Mouse (Mus musculus): Measurements from ENCODE around the gene Fam213a.

The Fam213a gene

DNA sequence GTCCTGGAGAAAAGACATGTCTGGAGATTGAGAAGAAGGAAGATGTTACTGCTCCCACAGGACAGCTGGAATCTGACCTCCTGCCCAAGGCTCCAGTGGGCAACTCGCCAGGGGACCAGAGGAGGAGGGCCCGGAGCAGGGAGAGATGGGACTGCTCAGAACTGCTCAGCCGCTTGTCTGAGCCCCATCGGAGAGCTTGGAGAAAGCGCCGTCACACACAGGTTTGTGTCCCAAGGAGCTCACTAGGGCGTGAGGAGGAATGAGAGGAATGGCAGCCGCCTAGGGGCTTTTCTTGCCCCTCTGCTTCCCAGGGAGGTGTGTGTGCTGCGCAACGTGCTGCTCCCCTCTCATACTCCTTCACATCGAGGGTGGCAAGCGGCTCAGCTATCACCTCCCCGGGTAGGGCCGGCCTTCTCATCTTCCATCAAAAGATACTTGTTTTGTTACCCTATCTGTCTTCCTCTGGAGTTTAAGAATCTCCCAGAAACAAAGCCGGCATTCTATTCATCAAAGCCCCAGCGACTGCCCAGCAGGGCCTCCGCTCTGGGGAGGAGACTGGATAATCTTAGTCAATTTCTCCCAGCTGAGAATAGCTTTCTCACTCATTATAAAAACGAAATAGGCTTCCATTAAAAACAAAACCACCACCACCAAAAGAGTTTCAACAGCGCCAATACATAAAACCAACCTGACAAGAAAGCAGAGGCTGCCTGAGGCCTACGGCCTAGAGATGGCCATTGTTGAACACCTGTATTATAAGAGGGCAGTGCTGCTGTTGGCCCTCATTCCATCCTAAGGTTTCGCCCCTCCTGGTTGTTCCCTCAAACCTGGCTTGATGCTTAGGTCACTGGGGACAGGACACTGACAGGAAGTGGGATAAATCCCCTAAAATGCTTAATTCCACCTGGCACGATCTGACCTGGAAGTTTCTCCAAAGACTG lies 9.1 kb downstream of the Fam213a start:
- DNase-seq = peak; percentile 88 to 91

DNA sequence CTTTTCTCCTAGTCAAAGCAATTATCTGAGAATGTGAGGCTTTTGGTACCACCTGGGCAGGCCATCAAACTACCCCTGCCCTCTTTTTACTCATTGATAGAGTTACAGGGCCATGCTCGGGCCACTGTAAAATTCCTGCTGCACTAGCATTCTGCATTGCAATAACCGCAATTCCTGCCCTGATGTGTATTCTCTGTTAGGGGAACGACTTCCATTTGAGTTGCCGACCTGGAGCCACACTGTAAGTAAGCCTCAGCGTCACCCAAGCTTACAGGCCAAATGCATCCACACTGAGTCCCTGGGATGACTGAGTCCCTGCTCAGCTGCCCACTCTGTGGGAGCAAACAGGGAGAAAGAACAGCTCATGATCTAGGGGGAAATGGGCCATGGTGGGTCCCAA lies 12.0 kb downstream of the Fam213a start:
- no peak for DNase-seq

DNA sequence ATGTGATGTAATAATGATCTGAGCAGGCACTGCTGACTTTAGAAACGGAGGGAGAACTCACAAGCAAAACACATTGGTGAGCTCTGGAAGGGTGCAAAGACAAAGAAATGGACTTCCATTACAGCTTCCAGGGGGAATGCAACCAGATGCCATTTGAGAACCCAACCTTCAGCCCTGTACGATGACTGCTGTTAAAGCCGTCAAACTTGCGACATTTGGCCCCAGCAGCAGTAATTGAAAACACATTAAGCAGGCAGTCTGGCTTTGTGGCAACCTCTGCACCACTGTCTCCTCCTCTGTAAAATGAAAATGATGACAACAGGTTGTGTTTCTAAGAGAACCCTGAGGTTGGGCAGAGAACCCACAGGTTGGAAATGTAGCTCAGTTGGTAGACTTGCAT lies 12.8 kb downstream of the Fam213a start:
- DNase-seq = no peak

DNA sequence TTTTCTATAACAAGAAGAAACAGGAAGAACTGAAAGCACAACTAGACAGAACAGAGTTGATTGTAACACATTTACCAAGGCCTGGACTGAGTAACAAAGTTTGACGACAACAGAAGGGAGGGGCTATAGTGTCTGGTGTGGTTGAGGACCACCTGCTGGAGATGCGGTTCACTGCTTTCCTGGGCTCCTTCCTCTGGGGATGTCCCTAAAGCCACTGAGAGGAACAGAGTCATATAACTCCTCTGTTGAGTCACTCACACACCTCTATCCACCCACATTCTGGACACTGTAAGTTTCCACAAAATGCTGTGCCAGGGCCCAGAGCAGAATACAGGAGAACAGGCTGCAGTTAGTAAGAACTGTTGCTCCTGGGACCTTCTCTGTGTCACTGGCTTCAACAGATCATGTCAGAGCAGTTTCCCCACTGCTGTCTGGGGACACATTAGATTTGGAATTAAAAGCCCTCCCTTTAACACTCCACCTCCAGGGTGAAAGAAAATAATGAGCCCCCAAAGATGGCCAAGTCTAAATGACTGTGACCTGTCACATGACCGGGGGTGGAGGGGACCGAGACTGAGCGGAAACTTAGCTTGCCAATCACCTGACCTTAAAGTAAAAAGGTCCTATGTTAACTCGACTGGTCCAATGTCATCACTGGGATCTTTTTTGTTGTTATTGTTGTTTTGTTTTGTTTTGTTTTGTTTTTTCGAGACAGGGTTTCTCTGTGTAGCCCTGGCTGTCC lies 13.5 kb downstream of the Fam213a start:
- DNase-seq = no peak

DNA sequence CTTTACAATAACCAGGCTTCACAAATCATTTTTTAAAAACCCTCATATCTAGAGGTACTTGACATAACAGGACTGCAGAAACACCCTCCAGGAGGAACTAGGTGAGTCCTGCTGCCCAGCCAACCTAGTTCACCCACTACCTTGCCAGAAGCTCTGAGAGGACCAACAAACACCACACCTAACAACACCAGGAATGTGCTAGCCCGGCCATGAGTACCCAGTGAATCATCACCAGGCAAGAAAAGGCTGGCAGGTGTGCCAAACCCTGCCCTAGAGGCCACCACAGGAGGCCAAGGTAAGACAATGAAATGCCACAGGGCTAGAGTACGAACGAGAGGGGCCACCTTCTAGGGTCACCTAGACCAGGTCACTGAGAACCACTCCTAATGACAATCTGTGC lies 17.4 kb downstream of the Fam213a start:
- no peak for DNase-seq

DNA sequence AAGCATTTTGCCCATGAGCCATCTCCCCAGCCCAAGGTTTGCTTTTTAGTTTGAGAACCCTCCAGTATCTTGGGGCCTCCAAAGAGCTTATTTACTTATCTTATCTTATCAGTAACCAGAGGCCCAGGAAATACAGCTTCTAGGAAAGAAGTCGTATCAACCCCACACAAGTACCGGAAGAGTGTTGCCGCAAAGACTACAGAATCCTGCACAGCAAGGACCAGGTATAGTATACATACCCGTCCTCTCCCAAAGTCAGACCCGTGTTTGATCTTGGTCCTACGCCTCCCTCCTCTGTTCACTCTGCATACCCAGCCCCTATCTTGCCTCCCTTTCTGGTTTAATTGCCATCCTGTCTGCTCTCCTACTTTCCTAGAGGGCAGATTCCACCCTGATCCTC lies 21.1 kb downstream of the Fam213a start:
- DNase-seq = no peak

DNA sequence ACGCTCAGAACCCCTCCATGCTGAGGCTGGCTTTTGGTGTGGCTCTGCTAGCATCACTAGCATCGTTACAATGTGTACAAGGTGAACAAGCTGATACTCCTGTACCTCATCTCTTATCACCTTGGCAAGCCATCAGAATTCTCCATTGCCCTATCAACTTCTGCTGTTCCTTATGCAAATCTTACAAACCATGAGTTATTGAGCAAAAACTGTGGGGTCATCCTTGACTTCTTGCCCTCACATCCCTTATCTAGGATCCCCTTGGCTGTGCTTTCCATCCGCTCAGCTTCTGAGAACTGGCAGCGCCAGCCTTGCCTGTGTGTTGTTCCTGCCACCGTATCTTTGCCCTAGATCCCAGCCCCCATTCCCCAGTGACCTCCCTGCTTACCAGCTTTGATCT lies 24.8 kb downstream of the Fam213a start:
- no peak for DNase-seq

DNA sequence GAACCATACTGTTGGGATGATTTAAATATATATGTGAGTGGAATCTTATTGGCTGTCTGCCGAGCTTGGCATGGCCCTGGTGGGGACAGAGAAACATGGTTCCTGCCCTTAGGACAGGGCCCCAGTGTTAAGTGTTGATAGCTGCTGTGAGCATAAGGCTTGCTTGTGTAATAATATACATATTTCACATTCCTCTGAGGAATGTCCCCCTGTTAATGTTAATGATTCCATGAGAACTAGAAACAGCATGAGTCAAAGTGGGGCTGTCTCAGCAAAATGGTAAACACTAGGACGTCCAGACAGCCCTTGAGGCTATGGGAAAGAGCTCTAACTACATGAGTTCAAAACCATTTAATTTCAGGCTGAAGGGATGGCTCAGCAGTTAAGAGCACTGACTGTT lies 26.4 kb downstream of the Fam213a start:
- DNase-seq = no peak

DNA sequence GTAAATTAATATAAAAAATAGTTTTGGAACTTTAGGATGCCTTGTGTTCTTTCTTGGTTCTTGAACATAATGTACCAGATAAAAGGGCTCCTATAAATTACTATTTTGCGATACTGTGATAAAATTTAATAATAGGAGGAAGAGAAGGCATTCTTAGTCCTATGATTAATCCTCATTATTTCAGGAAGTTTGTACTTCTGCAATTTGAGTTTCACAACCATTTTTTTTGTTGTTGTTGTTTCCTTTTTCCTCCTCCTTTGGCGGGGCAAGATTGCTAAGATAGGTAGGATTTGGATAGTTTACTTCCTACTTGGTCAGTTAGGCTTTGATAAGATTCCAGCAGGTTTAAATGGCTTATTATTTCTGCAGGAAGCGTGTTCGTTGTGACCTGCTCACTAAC lies 28.0 kb downstream of the Fam213a start:
- DNase-seq = no peak

DNA sequence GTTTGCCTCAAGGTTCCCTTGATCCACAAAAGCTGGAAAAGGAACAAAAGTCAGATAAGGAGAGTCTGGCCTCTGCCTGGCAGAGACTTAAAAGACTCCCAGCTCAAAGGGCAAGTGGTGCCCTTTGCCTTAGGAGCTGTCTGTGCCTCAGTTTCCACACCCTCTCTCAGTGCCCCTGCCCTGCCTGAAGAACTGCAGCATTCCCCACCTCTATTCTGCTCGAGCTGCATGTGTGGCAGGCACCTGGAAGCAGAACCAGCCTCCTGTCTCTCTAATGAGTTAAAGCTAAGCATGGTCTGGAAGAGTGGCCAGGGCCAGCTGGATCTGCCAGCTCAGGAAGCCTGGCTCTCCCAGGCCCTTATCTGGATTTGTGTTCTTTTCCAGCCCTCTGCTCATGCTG lies 33.9 kb downstream of the Fam213a start:
- no peak for DNase-seq

DNA sequence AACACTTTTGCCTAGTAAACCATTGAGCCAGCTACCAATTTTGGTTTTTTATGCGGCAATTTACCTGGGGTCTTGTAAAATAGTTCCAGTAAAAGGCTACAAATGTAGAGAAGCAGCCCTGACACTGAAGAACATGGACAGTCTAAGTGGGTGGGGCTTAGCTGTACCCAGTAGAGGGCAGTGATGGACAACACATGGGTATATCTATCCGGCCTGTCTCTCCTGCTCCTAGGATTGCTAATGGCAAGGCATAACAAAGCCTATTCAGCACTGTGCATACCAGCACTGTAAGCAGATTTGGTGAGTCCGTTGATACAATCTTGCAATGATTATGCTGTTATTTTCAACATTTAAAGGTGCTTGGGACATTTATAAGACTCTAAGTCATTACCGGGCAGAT lies 34.6 kb downstream of the Fam213a start:
- peak; percentile 67 to 73 for DNase-seq

DNA sequence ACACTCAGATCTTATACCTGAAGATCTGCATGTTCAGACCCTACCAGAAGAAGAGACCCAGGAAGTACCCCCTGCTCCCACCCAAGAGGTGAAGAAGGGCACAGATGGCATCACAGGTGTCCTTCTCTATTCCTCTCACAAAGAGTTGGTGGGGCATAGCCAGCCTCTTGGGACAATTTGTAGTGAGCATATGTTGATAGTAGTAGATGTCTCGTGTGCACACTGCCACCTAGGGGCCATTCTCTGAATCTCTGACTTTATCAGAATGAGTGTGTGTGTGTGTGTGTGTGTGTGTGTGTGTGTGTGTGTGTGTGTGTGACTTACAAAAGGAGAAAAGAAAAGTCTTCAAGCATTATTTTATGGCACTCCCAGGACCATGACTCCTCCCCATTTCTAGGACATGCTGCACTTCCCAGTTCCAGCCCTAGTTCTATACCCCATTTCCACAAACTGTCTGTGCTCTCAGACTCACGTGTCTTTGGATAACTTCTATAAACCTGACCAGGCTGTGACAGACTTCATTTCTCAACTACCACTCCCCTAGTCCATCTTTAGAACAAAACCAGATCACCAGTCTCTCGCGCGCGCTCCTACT lies 38.4 kb downstream of the Fam213a start:
- peak; percentile 78 to 84 for DNase-seq

DNA sequence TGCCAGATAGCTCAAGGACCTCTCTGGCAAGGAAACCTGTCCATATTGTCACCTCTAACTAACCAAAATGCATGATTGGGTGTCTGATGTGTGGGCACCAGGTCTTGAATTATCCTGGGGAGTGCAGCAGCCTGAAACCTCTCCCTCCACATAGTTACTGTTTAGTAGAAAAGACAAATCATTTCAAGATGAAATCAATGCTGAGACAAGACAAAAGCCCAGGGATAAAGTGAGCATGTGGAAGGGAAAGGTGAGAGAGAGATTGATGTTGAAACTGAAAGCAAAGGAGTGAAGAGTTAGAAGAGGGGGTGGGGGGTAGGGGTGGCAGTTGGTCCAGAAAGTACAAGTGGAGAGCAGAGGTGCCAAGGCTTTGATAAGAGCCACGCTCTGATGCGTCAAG lies 45.5 kb downstream of the Fam213a start:
- DNase-seq = no peak

DNA sequence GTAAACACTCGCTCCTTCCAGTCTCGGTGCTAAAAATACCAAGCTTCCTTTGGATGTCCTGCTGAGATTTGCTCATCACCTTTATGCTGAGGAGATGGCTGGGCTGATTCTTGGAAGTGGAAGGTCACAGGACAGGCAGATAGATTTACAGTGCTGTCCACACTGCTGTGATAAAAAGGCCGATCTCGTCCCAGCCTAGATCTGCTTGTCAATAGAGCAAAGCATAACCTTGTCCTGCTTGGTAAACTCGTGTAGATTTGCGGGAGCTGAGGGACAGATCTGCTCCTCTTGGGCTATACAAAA lies 46.0 kb downstream of the Fam213a start:
- no peak for DNase-seq

DNA sequence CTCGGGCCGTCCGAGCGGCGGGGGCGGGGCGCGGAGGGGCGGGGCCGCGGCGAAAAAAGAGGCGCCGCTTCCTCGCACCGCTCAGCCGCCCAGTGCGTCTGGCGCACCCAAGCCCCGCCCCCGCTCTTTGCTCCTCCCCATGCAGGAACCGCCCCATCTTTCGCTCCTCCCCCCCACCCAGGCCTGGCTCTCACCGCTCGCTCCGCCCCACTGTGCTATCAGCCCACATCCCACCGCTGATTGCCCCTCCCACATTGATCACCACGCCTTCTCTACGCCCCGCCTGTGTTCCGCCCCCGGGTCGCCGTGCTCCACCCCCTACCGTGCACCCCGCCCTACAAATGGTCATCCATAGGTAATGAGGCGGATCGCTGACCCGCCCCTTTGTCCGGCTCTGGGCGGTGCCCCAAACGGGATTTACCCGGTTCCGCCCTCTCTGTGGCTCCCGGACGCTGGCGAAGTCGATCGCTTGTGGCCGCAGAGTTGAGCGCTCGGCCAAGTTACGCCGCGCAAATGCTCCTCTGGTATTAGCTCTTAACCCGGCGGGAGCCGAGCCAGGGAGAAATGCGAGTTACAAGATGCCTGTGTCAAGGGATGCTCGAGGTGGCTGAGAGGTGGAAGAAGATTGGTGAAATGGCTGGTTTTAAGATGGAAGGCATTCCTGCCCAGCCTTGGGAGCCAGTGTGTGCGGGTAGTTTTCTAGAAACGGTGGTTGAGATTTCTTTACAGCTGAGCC lies 46.6 kb downstream of the Fam213a start:
- peak; percentile 99 for DNase-seq

DNA sequence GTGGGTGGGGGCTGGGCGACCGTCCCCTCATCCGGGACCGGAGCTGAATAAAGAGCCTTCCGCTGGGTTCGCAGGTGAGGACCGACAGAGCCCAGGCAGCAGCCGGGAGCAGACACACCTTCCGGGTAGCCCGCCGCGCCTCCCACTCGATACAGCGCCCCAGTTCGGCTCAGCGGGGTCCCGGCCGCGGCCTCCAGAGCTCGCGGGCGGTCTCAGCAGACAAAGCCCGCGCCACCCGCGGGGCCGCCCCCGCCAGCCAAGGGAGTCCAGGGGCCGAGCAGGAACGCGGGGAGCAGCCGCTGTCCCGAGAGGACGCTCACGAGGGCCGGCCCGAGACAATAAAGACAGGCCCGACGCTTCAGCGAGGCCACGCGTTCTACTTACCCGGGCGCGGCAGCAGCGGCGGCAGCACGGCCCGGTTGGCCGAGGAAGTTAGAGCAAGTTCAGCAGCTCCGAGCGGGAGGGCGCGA lies 47.2 kb downstream of the Fam213a start, which contains the start of gene Tspan14:
Gene Tspan14 (minus strand): TSS at position 416 of the 470 bp plus-strand sequence.
- DNase-seq = no peak

DNA sequence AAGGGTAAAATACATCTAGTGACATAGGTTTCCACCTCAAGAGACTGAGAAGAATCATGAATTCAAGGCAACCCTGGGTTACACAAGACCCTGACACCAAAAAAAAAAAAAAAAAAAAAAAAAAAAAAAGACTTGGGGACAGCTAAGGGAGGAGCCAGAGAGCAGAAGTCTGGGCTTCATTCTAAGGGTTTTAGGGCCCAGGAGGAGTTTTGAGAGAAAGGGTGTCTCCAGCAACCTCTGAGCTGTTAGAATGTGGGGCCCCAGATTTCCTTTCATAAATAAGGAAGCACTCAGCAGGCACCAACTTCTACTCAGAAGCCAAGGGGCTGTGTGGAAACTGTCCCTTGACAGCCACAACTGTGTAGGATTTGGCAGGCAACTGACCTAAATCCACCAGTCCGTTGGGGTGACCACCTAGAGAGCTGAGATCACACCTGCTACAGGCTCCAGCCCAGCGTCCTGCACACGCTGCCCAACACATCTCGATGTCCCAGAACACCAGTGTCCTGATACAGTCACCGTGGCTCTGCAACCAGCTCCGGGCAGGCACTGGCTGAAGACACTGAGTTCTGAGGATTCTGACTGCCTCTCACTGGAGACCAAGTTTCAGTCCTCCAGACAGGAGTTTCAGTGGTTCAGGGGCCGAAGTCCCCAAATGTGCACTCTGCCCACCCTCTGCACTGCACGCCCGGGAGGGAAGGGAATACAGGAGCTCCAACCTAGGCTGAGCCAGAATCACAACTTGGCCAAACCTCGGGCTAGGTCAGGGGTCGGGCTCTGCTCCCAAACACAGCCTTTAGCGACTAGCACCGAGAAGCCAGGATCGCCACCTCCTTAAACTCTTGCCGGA lies 47.9 kb downstream of the Fam213a start:
- DNase-seq = peak; percentile 57 to 71

DNA sequence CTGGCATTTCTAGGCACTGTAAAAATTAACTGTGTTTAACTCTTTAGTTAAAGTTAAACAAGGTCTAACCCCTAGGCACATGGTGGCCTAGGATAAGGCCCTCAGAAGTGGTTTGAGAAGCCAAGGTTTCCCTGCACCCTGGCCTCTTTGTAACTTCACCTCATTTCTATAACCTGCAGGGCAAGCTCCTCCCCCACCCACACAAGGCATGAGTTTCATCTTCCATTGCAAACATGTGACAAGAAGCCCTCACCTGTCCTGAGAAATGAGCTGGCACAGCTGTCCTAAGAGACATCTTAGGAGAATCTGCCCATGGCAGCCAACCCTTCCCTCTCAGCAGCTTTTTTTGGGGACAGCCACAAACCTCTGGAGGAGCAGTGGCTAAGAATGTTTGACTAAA lies 48.7 kb downstream of the Fam213a start:
- no peak for DNase-seq

DNA sequence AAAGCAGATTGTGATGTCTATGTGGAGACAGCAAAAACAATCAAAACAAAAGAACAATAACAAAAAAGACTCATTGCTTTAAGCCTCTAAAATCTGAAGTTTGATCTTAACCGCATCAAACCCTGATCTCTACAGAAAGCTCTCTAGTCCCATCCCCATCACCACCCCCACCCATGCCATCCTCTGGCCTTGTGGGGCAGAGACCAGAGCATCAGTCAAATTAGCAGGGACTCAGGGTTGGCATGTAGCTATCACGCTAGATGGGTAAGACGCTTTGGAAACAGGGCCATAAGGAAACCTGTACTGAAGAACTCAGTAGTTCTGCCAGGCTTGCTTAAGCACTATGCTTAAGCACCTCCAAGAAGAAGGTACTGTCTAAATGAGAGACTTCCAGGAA lies 49.4 kb downstream of the Fam213a start:
- DNase-seq = no peak

DNA sequence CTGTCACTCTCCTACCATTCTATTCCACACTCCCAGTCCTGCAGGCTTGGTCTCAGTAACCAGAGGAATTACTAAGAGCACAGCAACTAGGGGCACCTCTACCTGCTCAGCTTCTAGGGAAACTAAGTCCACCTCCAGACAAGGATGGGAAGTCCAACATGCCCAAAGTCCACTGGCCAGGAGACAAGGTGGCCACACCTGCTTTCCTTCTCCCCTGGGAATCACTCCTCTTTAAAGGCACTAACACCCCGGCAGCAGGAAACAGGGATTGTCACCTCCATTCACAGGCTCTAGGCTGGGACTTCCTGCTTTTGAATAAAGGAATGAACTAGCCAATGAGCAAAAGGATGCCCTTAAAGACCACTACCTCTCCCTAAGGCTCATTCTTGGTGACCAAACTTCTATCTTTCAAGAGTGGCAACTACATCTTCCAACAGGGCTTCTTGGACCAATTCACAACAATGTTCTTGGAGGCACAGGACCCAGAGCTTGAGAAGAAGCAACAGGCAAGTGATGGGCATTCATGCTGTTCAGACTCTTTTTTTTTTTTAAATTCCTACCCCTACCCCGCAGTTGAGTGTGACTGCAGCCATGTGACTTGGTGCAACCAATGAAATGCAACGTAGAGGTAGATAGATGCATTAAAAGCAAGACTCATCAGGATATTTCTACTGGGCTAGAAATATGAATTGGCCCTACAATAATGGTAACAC lies 49.9 kb downstream of the Fam213a start:
- no peak for DNase-seq
